Mouse (Mus musculus) intestine, embryonic 14.5 days (tissue): ENCODE data around the gene Dlgap3. TPM values are rescaled to one million over a fixed set of nuclear protein-coding genes. Genes with fewer than 3 reads are reported as not detected.

ENCODE experiments used
- ATAC-seq: fragments of 200-750 bp; cut with Nextera tagmentation; replicated peaks from 2 replicates; pipeline ENCODE4 v1.8.0; 2017; ENCODE audit warnings: low read depth, moderate number of reproducible peaks, moderate TSS enrichment, moderate library complexity; ENCODE audit not compliant: low FRiP score, low TSS enrichment
- DNase-seq: peaks from one replicate; pipeline ENCODE4 v3.0.0-alpha.2; 2018; ENCODE audit warnings: low spot score
- H3K27ac ChIP-seq: fragments of 300-500 bp; sonication (generic); 2 replicates; pipeline ENCODE4 v1.5.1; 2014; ENCODE audit warnings: low read depth, mild to moderate bottlenecking, control low read depth
- H3K27me3 ChIP-seq: fragments of 300-500 bp; sonication (generic); replicated peaks from 2 replicates; pipeline ENCODE4 v1.6.1; 2014; ENCODE audit warnings: low read length, control low read depth; ENCODE audit not compliant: control insufficient read depth, insufficient read depth
- H3K36me3 ChIP-seq: fragments of 300-500 bp; sonication (generic); 2 replicates; pipeline ENCODE4 v1.6.1; 2014; ENCODE audit warnings: low read length, control low read depth; ENCODE audit not compliant: control insufficient read depth, insufficient read depth
- H3K4me1 ChIP-seq: fragments of 300-500 bp; sonication (generic); replicated peaks from 2 replicates; pipeline ENCODE4 v1.6.1; 2014; ENCODE audit warnings: low read length, control low read depth, mixed read lengths; ENCODE audit not compliant: control insufficient read depth, insufficient read depth
- H3K4me2 ChIP-seq: fragments of 300-500 bp; sonication (generic); 2 replicates; pipeline ENCODE4 v1.6.1; 2014; ENCODE audit warnings: low read length
- H3K4me3 ChIP-seq: fragments of 300-500 bp; sonication (generic); 2 replicates; pipeline ENCODE4 v1.5.1; 2014; ENCODE audit warnings: low read depth, low read length, control low read depth, mixed read lengths
- H3K9ac ChIP-seq: fragments of 300-500 bp; sonication (generic); 2 replicates; pipeline ENCODE4 v1.6.1; 2014; ENCODE audit warnings: mild to moderate bottlenecking, low read length
- H3K9me3 ChIP-seq: fragments of 300-500 bp; sonication (generic); 2 replicates; pipeline ENCODE4 v1.6.1; 2016; ENCODE audit warnings: low read length, control low read depth; ENCODE audit not compliant: control insufficient read depth
- WGBS: fragments of 180-500 bp; shearing (Covaris S2); extraction: QIAGEN DNeasy Blood & Tissue Kit; methylation state at CpG from one replicate; pipeline ENCODE4 v1.1.7; 2014; 5-methylcytosine and 5-hydroxymethylcytosine counted together
- polyA plus RNA-seq: library from polyadenylated mRNA; unstranded; fragments of >200 nt; fragmentation: Nextera tagmentation; extraction: Ambion mirVana; gene quantifications from 2 replicates; pipeline ENCODE4 v1.2.1, GENCODE M21; 2014

Gene Dlgap3
- polyA plus RNA-seq, 1 experiment from 2014 or later = 1.5 TPM

DNA sequence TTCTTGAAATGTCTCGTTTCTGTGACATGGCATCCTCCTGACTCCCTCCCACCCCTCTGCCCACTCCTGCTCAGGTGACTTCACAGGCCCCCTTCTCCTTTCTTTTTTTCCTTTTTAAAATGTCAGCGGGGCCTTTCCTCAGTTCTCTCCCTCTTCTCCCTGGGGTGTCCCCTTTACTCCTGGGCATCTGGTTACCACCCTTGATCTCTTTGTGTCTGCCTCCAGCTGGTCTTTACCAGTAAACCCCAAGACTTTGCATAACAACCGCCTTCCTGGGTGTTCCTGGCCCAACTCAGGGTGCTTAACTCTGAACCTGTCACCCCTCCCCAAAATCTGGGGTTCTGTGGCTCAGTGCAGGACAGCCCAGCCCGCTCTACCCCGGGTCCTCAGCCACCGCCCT is 29.6 kb downstream of the Dlgap3 start:
- Histone ChIP-seq H3K27me3 (no peaks in the 10 kb centered on the region), H3K27ac (no peak overlapping the region), H3K4me1 (no peaks in the 10 kb centered on the region), H3K4me3 (no peak overlapping the region), H3K9ac (no peak overlapping the region), H3K36me3 (no peaks in the 10 kb centered on the region), H3K9me3 (no peaks in the 10 kb centered on the region), H3K4me2 (no peak overlapping the region)
- no peak for DNase-seq
- WGBS = 41% methylated on average over 6 of the region's 6 CpGs
- ATAC-seq = no peak

DNA sequence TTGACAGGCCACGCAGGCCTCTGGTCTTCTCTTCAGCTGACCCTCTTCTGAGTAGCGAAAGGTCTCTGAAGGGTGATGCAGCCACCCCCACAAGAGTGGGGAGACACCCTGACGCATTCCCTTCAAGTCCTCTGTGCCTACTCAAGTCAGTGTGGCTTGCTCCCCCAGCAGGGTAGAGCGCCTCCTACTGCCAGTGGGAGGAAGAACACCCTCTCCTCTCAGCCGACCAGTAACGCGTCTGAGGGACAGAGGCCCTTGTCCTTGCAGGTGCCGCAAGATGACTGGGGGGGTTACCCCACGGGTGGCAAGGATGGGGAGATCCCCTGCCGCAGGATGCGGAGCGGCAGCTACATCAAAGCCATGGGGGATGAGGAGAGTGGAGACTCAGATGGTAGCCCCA is 30.4 kb downstream of the Dlgap3 start:
- Histone ChIP-seq H3K36me3 (no peaks in the 10 kb centered on the region), H3K4me2 (no peak overlapping the region), H3K27ac (no peak overlapping the region), H3K9ac (no peak overlapping the region), H3K9me3 (no peaks in the 10 kb centered on the region), H3K4me1 (no peaks in the 10 kb centered on the region), H3K4me3 (no peak overlapping the region), H3K27me3 (no peaks in the 10 kb centered on the region)
- no peak for DNase-seq
- no peak for ATAC-seq
- WGBS = 62% methylated on average over 12 of the region's 12 CpGs

DNA sequence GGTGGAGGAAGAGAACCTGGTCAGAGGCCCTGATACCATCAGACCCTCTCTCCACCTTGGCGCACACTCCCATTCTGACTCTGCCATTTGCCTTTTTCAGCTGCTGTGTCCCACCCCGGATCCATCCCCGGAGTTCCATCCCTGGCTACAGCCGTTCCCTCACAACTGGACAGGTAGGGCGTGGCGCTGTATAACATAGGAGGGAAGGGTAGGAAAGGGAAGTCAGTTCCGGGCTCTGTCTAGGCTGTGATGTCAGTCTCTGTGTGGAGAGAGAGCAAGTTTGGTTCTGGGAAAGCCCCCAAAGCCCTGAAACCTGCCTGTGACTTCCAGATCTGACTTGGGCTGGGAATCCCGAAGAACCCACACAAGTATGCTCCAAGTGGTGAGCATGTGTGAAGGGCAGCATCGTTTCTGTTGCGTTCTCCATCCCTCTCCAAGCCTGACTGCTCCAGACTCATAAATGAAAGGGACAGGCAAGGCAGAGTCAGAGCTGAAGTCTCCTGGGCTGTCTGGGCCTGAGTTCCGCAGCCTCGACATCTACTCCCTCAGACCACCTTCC is 31.2 kb downstream of the Dlgap3 start:
- Histone ChIP-seq H3K4me2 (no peak overlapping the region), H3K27me3 (no peaks in the 10 kb centered on the region), H3K4me3 (no peak overlapping the region), H3K4me1 (no peaks in the 10 kb centered on the region), H3K36me3 (no peaks in the 10 kb centered on the region), H3K9ac (no peak overlapping the region), H3K27ac (no peak overlapping the region), H3K9me3 (no peaks in the 10 kb centered on the region)
- 83% methylated on average over 12 of the region's 12 CpGs for WGBS
- DNase-seq (no peak), ATAC-seq (no peak)

DNA sequence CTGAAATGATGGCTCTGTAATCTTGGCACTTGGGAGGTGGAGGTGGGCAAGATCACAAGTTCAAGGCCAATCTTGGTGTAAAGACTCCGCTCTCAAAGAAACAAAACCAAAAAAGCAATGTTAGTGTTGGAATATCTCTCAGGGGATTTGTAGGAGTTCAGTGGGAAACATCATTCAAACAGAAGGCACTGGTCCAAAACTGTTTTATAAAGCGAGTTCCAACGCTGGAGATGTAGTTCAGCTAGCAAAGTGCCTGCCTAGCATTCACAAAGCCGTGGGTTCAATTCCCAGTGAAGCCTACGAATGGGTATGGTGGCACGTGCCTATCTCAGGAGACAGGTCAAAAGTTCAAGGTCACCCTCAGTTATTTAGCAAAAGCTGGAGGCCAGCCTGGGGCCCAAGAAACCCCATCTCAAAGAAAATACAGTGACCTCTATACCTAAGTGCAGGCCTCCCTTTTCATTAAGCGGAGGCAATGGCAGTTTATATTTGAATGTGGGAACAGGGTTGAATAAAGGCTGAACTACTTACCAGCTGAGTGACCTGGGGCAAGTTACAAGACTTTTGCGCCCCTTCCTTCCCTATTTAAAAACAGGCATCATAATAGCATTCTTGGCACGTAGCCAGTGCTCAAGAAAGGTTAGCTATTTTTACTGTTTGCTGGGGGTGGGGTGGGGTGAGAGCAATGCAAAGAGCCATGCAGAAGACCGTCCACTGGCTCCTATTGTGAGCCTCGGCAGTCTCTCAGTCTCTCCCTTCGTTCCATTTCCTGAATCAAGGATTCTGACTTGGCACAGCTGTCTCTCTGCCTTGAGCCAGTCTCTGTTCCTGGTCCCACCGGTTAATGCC is 32.0 kb downstream of the Dlgap3 start:
- Histone ChIP-seq H3K4me1 (no peaks in the 10 kb centered on the region), H3K27ac (no peak overlapping the region), H3K9me3 (no peaks in the 10 kb centered on the region), H3K9ac (no peak overlapping the region), H3K36me3 (no peaks in the 10 kb centered on the region), H3K27me3 (no peaks in the 10 kb centered on the region), H3K4me3 (no peak overlapping the region), H3K4me2 (no peak overlapping the region)
- WGBS = 73% methylated on average over 13 of the region's 13 CpGs
- no peak for ATAC-seq
- no peak for DNase-seq

DNA sequence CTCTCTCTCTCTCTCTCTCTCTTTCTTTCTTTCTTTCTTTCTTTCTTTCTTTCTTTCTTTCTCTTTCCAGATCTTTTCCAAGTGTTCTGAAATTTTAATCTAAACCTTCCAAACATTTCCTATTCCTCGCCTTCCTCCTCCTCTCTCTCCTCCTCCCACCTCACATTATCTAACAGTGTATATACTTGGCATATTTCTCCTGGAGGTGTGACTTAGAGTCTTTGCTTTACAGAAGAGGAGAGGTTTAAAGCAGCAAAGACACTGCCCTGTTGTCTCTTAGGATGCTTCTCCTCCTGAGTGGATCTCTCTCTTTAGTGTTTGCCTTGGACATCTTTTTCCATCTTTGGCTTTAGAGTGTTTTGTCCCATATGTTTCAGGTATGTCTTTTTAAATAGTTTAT is 34.1 kb downstream of the Dlgap3 start:
- no peak overlapping the region for H3K4me2 ChIP-seq
- H3K27me3 ChIP-seq = no peaks in the 10 kb centered on the region
- no peaks in the 10 kb centered on the region for H3K36me3 ChIP-seq
- H3K27ac ChIP-seq = no peak overlapping the region
- ATAC-seq (no peak), DNase-seq (no peak)
- no peak overlapping the region for H3K4me3 ChIP-seq
- no peaks in the 10 kb centered on the region for H3K4me1 ChIP-seq
- H3K9ac ChIP-seq = no peak overlapping the region
- no peaks in the 10 kb centered on the region for H3K9me3 ChIP-seq
- WGBS = 100% methylated on average over 1 of the region's 1 CpGs

DNA sequence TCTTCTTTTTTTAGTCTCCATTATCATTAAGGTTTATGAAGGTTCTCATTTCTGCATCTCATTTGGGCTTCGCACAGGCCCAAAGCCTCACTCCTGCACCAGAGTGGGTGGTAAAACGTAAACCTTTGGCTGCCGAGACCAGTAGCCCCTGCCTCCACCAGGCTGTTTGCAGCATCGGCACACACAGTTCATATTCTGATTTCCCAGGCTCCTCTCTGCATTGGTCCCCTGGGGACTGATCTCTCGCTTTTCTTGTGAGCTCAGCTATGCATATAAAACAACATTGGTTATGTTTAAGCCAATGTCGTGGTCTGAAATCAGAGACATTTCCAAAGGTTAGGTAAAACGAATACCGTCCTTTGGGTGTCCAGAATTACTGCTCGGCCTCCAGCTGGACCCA is 42.3 kb downstream of the Dlgap3 start:
- no peak for ATAC-seq

DNA sequence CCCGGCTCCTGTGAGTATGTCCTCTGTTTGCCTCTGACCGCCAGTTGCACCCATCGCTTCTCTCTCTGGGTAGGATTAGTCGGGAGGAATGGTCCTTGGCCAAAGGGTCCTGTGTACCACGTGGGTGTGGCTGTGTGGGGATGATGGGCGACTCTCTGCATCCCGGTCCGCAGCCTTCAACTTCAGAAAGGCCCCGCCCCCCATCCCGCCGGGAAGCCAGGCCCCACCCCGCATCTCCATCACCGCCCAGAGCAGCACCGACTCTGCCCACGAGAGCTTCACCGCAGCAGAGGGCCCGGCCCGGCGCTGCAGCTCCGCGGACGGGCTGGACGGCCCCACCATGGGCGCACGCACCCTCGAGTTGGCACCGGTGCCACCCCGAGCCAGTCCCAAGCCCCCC is 45.5 kb downstream of the Dlgap3 start:
- H3K27ac ChIP-seq = no peak overlapping the region
- no peak overlapping the region for H3K9ac ChIP-seq
- H3K27me3 ChIP-seq = peaks cover 20% of the 10 kb centered on the region
- DNase-seq = no peak
- H3K4me1 ChIP-seq = no peaks in the 10 kb centered on the region
- no peaks in the 10 kb centered on the region for H3K36me3 ChIP-seq
- WGBS = 16% methylated on average over 28 of the region's 28 CpGs
- no peaks in the 10 kb centered on the region for H3K9me3 ChIP-seq
- no peak overlapping the region for H3K4me3 ChIP-seq
- H3K4me2 ChIP-seq = no peak overlapping the region
- ATAC-seq = no peak

More for the DNA sequence above, 42.3 kb downstream of the Dlgap3 start:
- 79% methylated on average over 9 of the region's 9 CpGs for WGBS
- Histone ChIP-seq H3K4me3 (no peak overlapping the region), H3K4me2 (no peak overlapping the region), H3K4me1 (no peaks in the 10 kb centered on the region), H3K9ac (no peak overlapping the region), H3K27ac (no peak overlapping the region), H3K9me3 (no peaks in the 10 kb centered on the region), H3K36me3 (no peaks in the 10 kb centered on the region), H3K27me3 (peaks cover 20% of the 10 kb centered on the region)
- no peak for DNase-seq

DNA sequence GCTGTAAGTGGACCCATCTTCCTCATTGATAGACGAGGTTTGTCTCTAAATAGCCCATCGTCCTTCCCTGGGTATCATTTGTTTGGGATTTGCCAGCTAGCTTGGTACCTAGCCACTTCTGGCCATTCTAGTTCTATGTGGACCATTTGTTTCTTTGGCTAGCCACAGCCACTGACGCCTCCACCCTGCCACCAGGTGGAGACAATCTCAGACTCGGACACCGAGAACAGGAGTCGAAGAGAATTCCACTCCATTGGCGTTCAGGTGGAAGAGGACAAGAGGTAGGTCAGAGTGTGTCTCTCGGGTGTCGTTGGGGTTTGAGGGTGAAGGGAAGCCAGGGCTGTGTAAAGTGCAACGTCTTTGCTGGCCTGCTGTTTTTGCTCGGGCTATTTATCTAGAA is 46.1 kb downstream of the Dlgap3 start:
- no peak overlapping the region for H3K27ac ChIP-seq
- 52% methylated on average over 11 of the region's 11 CpGs for WGBS
- ATAC-seq = no peak
- no peak for DNase-seq
- no peaks in the 10 kb centered on the region for H3K36me3 ChIP-seq
- no peaks in the 10 kb centered on the region for H3K9me3 ChIP-seq
- no peak overlapping the region for H3K4me2 ChIP-seq
- H3K4me1 ChIP-seq = no peaks in the 10 kb centered on the region
- H3K9ac ChIP-seq = no peak overlapping the region
- peaks cover 20% of the 10 kb centered on the region for H3K27me3 ChIP-seq
- H3K4me3 ChIP-seq = no peak overlapping the region

DNA sequence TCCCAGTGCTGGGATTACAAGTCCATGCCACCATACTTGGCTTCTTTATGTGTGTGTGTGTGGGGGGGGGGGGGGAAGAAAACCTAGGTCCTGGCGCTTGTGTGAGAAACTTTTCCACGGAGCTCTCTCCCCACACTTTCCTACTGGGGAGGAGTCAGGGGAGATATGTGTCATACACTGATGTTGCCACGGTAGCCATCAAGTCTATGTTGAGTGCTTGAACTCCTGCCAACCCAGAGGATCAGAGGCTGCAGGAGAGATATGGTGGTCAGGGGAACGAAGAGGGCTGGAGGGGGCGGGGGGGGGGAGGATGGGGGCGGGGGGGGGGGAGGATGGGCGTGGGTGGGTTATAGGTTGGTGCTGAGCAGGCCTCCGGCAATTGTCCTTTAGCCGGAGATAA is 46.8 kb downstream of the Dlgap3 start:
- H3K27ac ChIP-seq = no peak overlapping the region
- no peaks in the 10 kb centered on the region for H3K4me1 ChIP-seq
- H3K4me2 ChIP-seq = no peak overlapping the region
- no peaks in the 10 kb centered on the region for H3K9me3 ChIP-seq
- H3K9ac ChIP-seq = no peak overlapping the region
- no peaks in the 10 kb centered on the region for H3K36me3 ChIP-seq
- peaks cover 20% of the 10 kb centered on the region for H3K27me3 ChIP-seq
- H3K4me3 ChIP-seq = no peak overlapping the region
- WGBS = 59% methylated on average over 7 of the region's 9 CpGs
- DNase-seq (no peak), ATAC-seq (no peak)
